Mouse (Mus musculus): ENCODE results near the gene Taf9. TPM values are rescaled to one million over a fixed set of nuclear protein-coding genes. Genes with fewer than 3 reads are reported as not detected.

The Taf9 gene
- polyA plus RNA-seq (2014; fragmentation: Illumina TruSeq; extraction: RNeasy Lipid Tissue Mini Kit (QIAGEN cat#74804); ENCODE audit: low read depth, low replicate concordance), result 1.3 TPM

DNA sequence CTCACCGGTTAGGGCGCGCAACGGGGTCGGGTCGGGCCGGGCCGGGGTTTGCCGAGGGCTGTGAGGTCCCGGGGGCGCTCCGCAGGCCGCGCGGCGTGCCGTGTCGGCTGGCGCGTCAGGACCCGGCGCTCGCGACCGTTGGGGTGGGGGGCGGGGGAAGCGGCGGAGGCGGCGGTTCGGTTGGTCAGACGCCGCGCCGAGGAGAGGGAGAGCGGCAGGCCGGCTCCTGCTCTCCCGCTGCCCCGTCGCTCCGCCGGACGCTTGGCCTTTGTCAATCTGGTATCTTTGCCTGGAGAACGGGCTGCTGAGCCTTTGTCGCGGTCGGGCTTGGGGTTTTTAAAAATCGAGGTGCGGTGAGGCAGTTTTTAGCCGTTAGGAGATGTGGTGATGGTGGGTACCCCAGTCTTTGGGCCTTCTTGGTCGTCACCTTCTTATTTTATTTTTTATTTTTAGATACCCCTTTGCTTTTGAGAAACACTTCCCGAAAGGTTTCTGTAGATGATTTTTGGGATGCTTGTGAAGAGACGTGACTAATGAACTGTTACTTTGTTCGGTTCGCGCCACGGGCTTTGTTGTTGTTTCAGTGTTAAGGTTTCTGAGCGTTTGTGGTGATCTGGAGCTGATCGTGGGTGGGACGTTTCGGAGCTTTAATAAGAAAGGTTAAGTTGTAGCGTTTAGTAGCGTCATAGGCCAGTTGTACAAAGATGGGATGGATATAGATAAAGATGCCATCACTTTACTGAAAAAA is at the start of gene Taf9:
Gene Taf9, plus strand, starts transcription at position 141 of the 748 bp plus-strand sequence.

DNA sequence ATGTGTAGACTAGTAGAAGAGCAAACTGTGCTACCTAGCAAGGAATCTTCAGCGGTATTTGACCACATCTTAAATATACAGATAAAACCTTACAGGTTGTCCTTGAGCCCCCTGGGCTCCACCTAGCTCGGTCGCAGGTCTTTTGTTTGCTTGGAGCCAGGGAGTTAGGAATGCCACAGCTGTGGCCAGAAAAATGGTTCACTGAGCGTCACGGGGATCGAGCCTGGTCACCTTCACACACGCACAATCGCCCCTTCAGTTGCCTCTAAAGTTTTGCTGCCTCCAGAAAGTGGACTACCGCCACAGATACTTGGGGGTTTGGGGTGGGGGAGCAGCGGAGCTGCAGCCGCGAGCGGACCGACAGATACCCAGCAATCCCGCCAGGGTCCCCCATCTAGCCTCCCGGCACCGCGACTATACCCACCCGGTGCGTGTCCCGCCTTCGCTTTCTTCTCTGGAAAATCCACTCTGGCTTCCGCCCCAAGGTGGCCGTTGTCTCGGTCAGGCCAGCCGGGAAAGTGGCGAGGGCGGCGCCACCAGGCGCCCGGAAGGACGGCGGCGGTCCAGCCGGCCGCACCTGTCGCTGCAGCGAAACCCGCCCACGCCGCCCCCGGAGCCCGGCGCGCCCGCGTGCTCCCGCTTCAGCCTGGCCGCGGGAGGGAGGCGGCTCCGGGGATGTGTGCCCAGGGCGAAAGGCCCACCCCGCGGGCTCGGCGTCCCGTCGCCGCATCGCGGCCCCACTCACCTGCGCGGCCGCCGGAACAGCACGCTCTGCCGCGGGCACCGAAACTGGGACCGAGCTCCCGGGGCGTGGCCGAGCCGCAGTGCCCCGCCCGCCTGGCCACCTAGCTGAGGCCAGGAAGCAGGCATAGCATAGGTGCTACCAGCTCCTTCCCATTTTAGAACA is 34.9 kb upstream of the Taf9 start, which contains the start of gene Marveld2:
Gene Marveld2, minus strand, starts transcription at position 791 of the 907 bp plus-strand sequence.

DNA sequence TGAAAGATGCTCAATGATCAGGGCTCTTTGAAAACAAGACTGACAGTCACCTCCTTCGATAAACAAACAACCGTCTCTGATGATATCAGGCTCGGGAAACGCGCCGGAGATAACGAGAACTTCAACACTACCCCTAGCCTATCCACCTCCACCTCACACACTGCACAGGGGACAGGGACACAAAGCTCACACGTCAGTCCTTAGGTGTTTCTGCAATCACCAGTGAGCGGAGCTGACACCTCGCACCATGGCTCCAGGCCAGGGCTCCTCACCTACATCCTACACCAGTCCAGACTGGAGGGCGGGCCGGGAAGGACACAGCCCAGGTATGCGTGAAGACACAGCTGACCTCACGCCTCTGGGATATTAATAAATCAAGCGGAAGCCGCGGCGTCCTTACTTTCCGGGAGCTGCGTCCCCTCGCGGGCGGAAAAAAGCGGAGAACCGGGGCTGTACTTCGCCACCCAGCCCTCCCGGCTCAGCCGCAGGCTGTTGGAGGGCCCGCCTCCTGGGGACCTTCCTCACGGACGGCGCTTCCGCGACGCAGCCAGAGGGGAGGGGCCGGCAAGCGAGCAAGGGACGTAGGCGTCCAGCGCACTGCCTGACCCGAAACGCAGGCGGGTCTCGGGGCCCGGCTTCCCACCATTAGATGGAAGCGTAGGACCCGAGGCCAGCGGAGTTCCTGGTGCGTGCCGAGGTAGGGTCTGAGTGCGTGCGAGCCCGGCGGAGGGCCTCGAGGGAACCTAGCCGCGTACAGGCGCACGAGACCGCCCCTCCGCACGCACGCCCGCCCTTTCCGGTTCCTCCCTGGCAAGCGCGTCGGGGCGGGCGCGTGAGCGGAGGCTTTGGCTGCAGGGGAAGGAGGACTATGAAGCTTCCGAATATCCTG is 585 bp upstream of the Taf9 start, which contains the start of the genes Ak6 and Rad17:
Gene Ak6, plus strand, starts transcription at position 430 of the 889 bp plus-strand sequence.
Gene Rad17, minus strand, starts transcription at position 502 of the 889 bp plus-strand sequence.

DNA sequence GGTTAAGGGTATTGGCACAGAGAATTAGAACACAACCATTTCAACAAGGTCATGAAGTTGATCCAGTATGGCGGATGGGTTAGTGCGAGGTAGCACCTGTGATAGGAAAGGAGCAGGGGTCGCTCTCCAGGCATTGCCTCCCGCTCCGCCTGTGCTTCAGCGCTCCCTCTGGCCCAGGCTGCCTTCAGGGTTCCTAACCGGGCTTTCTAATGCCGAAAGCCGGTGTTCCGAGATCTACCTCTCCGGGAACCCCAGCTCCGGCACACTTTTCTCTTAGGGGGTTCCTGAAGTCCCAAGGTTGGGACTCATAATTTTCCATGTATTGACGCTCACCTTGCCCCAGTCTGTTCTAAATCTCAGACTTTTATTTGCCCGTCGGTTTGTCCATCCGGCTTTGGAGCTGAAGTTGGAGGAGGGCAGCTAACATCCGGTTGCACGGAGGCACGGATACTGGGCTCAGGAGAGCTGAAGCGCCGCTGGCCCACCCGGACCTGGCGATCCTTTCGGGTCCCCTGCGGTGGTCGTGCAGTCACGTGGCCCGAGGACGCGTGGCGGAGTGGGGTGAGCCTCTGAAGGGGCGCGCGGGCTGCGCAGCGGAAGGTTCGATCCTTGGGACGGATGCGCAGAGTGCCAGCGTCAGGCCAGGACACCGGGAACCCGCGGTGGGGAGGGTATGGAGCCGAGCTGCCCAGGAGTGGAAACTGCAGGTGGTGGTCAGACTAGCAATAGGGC is 18.1 kb downstream of the Taf9 start, which contains the start of gene Ccdc125:
Gene Ccdc125, plus strand, starts transcription at position 427 of the 732 bp plus-strand sequence.

Other genes with a start within 250 kb of the Taf9 start
- 0.24 TPM for gene Naip1, start 198.7 kb upstream of the Taf9 start, polyA plus RNA-seq (2014; fragmentation: Illumina TruSeq; extraction: RNeasy Lipid Tissue Mini Kit (QIAGEN cat#74804); ENCODE audit: low read depth, low replicate concordance)
- gene Gtf2h2, start 159.0 kb upstream of the Taf9 start, polyA plus RNA-seq (2014; fragmentation: Illumina TruSeq; extraction: RNeasy Lipid Tissue Mini Kit (QIAGEN cat#74804); ENCODE audit: low read depth, low replicate concordance), result 102 TPM
- gene Ocln, start 98.9 kb upstream of the Taf9 start, polyA plus RNA-seq (2014; fragmentation: Illumina TruSeq; extraction: RNeasy Lipid Tissue Mini Kit (QIAGEN cat#74804); ENCODE audit: low read depth, low replicate concordance), result 46.3 TPM
- 10.0 TPM for gene Marveld2, start 34.6 kb upstream of the Taf9 start, polyA plus RNA-seq (2014; fragmentation: Illumina TruSeq; extraction: RNeasy Lipid Tissue Mini Kit (QIAGEN cat#74804); ENCODE audit: low read depth, low replicate concordance)
- 171 TPM for gene Ak6, start 600 bp upstream of the Taf9 start, polyA plus RNA-seq (2014; fragmentation: Illumina TruSeq; extraction: RNeasy Lipid Tissue Mini Kit (QIAGEN cat#74804); ENCODE audit: low read depth, low replicate concordance)
- 43.2 TPM for gene Rad17, start 528 bp upstream of the Taf9 start, polyA plus RNA-seq (2014; fragmentation: Illumina TruSeq; extraction: RNeasy Lipid Tissue Mini Kit (QIAGEN cat#74804); ENCODE audit: low read depth, low replicate concordance)
- gene Ccdc125, start 18.1 kb downstream of the Taf9 start, polyA plus RNA-seq (2014; fragmentation: Illumina TruSeq; extraction: RNeasy Lipid Tissue Mini Kit (QIAGEN cat#74804); ENCODE audit: low read depth, low replicate concordance), result 4.2 TPM
- gene Cdk7, start 79.4 kb downstream of the Taf9 start, polyA plus RNA-seq (2014; fragmentation: Illumina TruSeq; extraction: RNeasy Lipid Tissue Mini Kit (QIAGEN cat#74804); ENCODE audit: low read depth, low replicate concordance), result 45.4 TPM
- 174 TPM for gene Mrps36, start 93.1 kb downstream of the Taf9 start, polyA plus RNA-seq (2014; fragmentation: Illumina TruSeq; extraction: RNeasy Lipid Tissue Mini Kit (QIAGEN cat#74804); ENCODE audit: low read depth, low replicate concordance)
- gene Cenph, start 124.3 kb downstream of the Taf9 start, polyA plus RNA-seq (2014; fragmentation: Illumina TruSeq; extraction: RNeasy Lipid Tissue Mini Kit (QIAGEN cat#74804); ENCODE audit: low read depth, low replicate concordance), result not detected
- gene Ccnb1, start 135.0 kb downstream of the Taf9 start, polyA plus RNA-seq (2014; fragmentation: Illumina TruSeq; extraction: RNeasy Lipid Tissue Mini Kit (QIAGEN cat#74804); ENCODE audit: low read depth, low replicate concordance), result 0.44 TPM
- 164 TPM for gene Slc30a5, start 181.8 kb downstream of the Taf9 start, polyA plus RNA-seq (2014; fragmentation: Illumina TruSeq; extraction: RNeasy Lipid Tissue Mini Kit (QIAGEN cat#74804); ENCODE audit: low read depth, low replicate concordance)